Mouse (Mus musculus): ENCODE results near the gene Zfp366. TPM values are rescaled to one million over a fixed set of nuclear protein-coding genes. Genes with fewer than 3 reads are reported as not detected.
A peak's percentile ranks its signal among the peaks of the same experiment; 100 is the strongest.

Gene Zfp366
- total RNA-seq, 2 experiments from 2014 or later = 2.8 to 3.9 TPM

GRCm38 (mm10) chr13:99244896-99245295 is 60.3 kb downstream of the Zfp366 start:
- no peak for DNase-seq (ENCODE audit: extremely low spot score in 1 of 2, low spot score in 1 of 2)

GRCm38 (mm10) chr13:99245916-99246460 is 61.4 kb downstream of the Zfp366 start:
- DNase-seq (ENCODE audit: extremely low spot score in 1 of 2, low spot score in 1 of 2) = no peak

GRCm38 (mm10) chr13:99250806-99251205 is 66.2 kb downstream of the Zfp366 start:
- DNase-seq (ENCODE audit: extremely low spot score in 1 of 2, low spot score in 1 of 2) = no peak

- no peak for DNase-seq (ENCODE audit: extremely low spot score in 1 of 2, low spot score in 1 of 2)
These were observed 69.6 kb downstream of the Zfp366 start for GRCm38 (mm10) chr13:99254215-99254614.

- DNase-seq (ENCODE audit: extremely low spot score in 1 of 2, low spot score in 1 of 2) = no peak
These were observed 70.2 kb downstream of the Zfp366 start for GRCm38 (mm10) chr13:99254781-99255180.

GRCm38 (mm10) chr13:99256916-99257315 is 72.3 kb downstream of the Zfp366 start:
- no peak for DNase-seq (ENCODE audit: extremely low spot score in 1 of 2, low spot score in 1 of 2)

- DNase-seq (ENCODE audit: extremely low spot score in 1 of 2, low spot score in 1 of 2) = no peak
These were observed 74.1 kb downstream of the Zfp366 start for GRCm38 (mm10) chr13:99258677-99259076.

GRCm38 (mm10) chr13:99259502-99260174 is 75.0 kb downstream of the Zfp366 start:
- no peak for DNase-seq (ENCODE audit: extremely low spot score in 1 of 2, low spot score in 1 of 2)

- no peak for DNase-seq (ENCODE audit: extremely low spot score in 1 of 2, low spot score in 1 of 2)
These were observed 77.8 kb downstream of the Zfp366 start for GRCm38 (mm10) chr13:99262406-99262805.

- no peak for DNase-seq (ENCODE audit: extremely low spot score in 1 of 2, low spot score in 1 of 2)
These were observed 78.6 kb downstream of the Zfp366 start for GRCm38 (mm10) chr13:99263159-99263783.

- DNase-seq (ENCODE audit: extremely low spot score in 1 of 2, low spot score in 1 of 2) = no peak
These were observed 79.9 kb downstream of the Zfp366 start for GRCm38 (mm10) chr13:99264483-99264882.

GRCm38 (mm10) chr13:99272046-99272445 is 87.4 kb downstream of the Zfp366 start:
- DNase-seq (ENCODE audit: extremely low spot score in 1 of 2, low spot score in 1 of 2) = no peak

- DNase-seq (ENCODE audit: extremely low spot score in 1 of 2, low spot score in 1 of 2) = no peak
These were observed 92.9 kb downstream of the Zfp366 start for GRCm38 (mm10) chr13:99277521-99277920.

GRCm38 (mm10) chr13:99278511-99278910 is 93.9 kb downstream of the Zfp366 start:
- DNase-seq (ENCODE audit: extremely low spot score in 1 of 2, low spot score in 1 of 2) = no peak

GRCm38 (mm10) chr13:99279351-99279750 is 94.7 kb downstream of the Zfp366 start:
- DNase-seq (ENCODE audit: extremely low spot score in 1 of 2, low spot score in 1 of 2) = no peak

GRCm38 (mm10) chr13:99282961-99283360 is 98.3 kb downstream of the Zfp366 start:
- DNase-seq (ENCODE audit: extremely low spot score in 1 of 2, low spot score in 1 of 2) = no peak

- no peak for DNase-seq (ENCODE audit: extremely low spot score in 1 of 2, low spot score in 1 of 2)
These were observed 99.3 kb downstream of the Zfp366 start for GRCm38 (mm10) chr13:99283916-99284315.

GRCm38 (mm10) chr13:99284400-99285160 is 100.0 kb downstream of the Zfp366 start:
- peak; percentile 45 to 55 for DNase-seq (ENCODE audit: extremely low spot score in 1 of 2, low spot score in 1 of 2)

GRCm38 (mm10) chr13:99285241-99285640 is 100.6 kb downstream of the Zfp366 start:
- no peak for DNase-seq (ENCODE audit: extremely low spot score in 1 of 2, low spot score in 1 of 2)

- DNase-seq (ENCODE audit: extremely low spot score in 1 of 2, low spot score in 1 of 2) = no peak
These were observed 102.6 kb downstream of the Zfp366 start for GRCm38 (mm10) chr13:99287207-99287606.

- no peak for DNase-seq (ENCODE audit: extremely low spot score in 1 of 2, low spot score in 1 of 2)
These were observed 103.2 kb downstream of the Zfp366 start for GRCm38 (mm10) chr13:99287786-99288185.

Measured in layer of hippocampus, postnatal 25 days (tissue).